In the genomic region with DNA sequence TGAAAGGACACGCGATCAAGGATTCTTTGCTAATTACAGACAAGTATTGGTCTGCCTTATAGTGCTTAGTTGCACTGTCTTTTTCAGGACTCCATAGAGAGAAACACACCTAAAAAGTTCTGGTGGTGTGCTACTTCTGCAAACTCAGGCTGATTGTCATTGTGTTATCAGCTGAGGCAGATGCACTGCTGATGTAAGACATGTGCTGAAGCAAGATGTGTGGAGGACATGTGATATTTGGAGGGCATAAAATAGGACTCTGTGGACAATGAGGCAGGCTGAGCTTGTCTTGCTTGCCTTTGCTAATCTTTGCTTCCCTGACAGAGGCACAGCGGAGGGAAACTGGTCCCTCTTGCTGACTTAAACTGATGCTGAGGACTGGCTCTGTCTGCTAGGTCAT, we compare ENCODE assay signal across 23 mouse cellular contexts.
DNase-seq lines count a peak whose midpoint lies in the region; ATAC-seq lines count a peak whose summit lies in the region.
"Had no signal": no experiment of that assay in that cellular context is flagged by ENCODE, and none has a peak within 500 bp of the region (broad histone marks: within the 10 kb centered on the region; RNA-seq: fewer than 3 reads in every experiment).

No protein-coding gene starts in this region.

- peak; percentile 66; the same call in 1 of the 2 replicates for ATAC-seq in megakaryocyte, adult 5-6 weeks (ENCODE audit: poor library complexity, severe bottlenecking)
- 0 out of 2 replicates have a peak, but pooled peaks have one; percentile 37 for ATAC-seq in megakaryocyte-erythroid progenitor cell, adult 5-6 weeks (replicated peaks; ENCODE audit: low FRiP score, low TSS enrichment, poor library complexity, severe bottlenecking)
- ATAC-seq: forebrain, embryonic 13.5 days; forebrain, embryonic 16.5 days; hindbrain, postnatal 0 days; inflammation-experienced regulatory T-cells, adult 6 months; intestine, embryonic 16.5 days; Patski had no signal

- peak; percentile 50 for DNase-seq in heart, adult 11 months
- DNase-seq in heart, adult 18-20 months = no peak
- DNase-seq in cerebellum, postnatal 36 days = no peak
- DNase-seq in liver = no peak
- DNase-seq: adrenal gland, postnatal 10 days; adrenal gland, postnatal 36 days; B cell, adult 2 months; cerebellum, adult 2 months; cerebellum, adult 9-11 months; cerebellum, postnatal 25 days; gastrocnemius, adult 2 months; gastrocnemius, postnatal 14 days; heart, adult 2 months; heart, postnatal 14 days; heart, postnatal 4 days had no signal
